Mouse (Mus musculus) olfactory bulb, adult 2 months (tissue): Measurements from ENCODE around the gene Golga7b.

Experiments
- CTCF ChIP-seq: fragments of 200-500 bp; IDR thresholded peaks from 2 replicates; pipeline ENCODE4 v1.5.1; 2012; ENCODE audit warnings: low read depth, mild to moderate bottlenecking, low read length, moderate library complexity; ENCODE audit not compliant: insufficient read depth
- POLR2A ChIP-seq: fragments of 200-500 bp; IDR thresholded peaks from 2 replicates; pipeline ENCODE4 v1.6.1; 2012; ENCODE audit warnings: mild to moderate bottlenecking, low read depth, low read length, moderate library complexity; ENCODE audit not compliant: insufficient read depth

GRCm38 (mm10) chr19:42198026-42198425 lies 49.3 kb upstream of the Golga7b start:
- no peak for TF ChIP-seq POLR2A
- TF ChIP-seq CTCF = no peak
